In the genomic region with DNA sequence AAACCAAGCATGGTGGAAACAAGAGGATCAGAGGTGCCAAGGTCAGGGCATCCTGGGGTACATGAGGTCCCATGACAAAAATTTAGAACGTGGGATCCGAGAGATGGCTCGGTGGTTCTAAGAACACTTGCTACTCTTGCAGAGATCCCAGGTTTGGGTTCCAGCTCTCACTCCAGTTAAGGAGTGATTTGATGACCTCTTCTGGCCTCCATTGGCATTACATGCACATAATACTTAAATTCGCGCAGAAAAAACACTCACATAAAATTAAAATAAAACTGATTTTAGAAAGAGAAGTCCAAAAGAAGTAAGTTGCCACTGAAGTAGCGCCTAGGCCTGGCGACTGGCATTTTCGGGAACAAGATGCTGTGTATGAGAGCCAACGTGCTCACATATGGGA, we compare ENCODE assay signal across 8 mouse cellular contexts. TPM values are rescaled to one million over a fixed set of nuclear protein-coding genes. Genes with fewer than 3 reads are reported as not detected.
DNase-seq lines count a peak whose midpoint lies in the region; ATAC-seq and TF ChIP-seq lines count a peak whose summit lies in the region.

No protein-coding gene starts in this region.

- H3K36me3 ChIP-seq in forebrain, postnatal 0 days (ENCODE audit: insufficient read depth) = no peaks in the 10 kb centered on the region
- H3K36me3 ChIP-seq in forebrain, embryonic 16.5 days (ENCODE audit: control insufficient read depth, insufficient read depth) = no peaks in the 10 kb centered on the region
- no peaks in the 10 kb centered on the region for H3K36me3 ChIP-seq in MEL (ENCODE audit: control insufficient read depth in 1 of 2, insufficient read depth in 2 of 2, low read length in 2 of 2)

- no peak; the same call in 1 of the 2 replicates for ATAC-seq in forebrain, postnatal 0 days
- ATAC-seq in forebrain, embryonic 16.5 days = no peak
- no peak for ATAC-seq in megakaryocyte, adult 5-6 weeks (ENCODE audit: poor library complexity, severe bottlenecking)

- no peak overlapping the region for H3K4me2 ChIP-seq in forebrain, postnatal 0 days (ENCODE audit: low read depth)
- no peak overlapping the region for H3K4me2 ChIP-seq in forebrain, embryonic 16.5 days (ENCODE audit: low read length)

- H3K9ac ChIP-seq in forebrain, postnatal 0 days = no peak overlapping the region
- no peak overlapping the region for H3K9ac ChIP-seq in forebrain, embryonic 16.5 days (replicated peaks; ENCODE audit: low read depth, low read length)
- no peak overlapping the region for H3K9ac ChIP-seq in MEL (ENCODE audit: control insufficient read depth, low read depth, low read length, poor library complexity, severe bottlenecking)

- H3K27me3 ChIP-seq in forebrain, postnatal 0 days (ENCODE audit: insufficient read depth, low read length) = no peaks in the 10 kb centered on the region
- no peaks in the 10 kb centered on the region for H3K27me3 ChIP-seq in forebrain, embryonic 16.5 days (replicated peaks; ENCODE audit: control insufficient read depth, insufficient read depth, low read length)
- no peaks in the 10 kb centered on the region for H3K27me3 ChIP-seq in MEL (ENCODE audit: control insufficient read depth in 1 of 2, insufficient read depth in 2 of 2, low read length in 2 of 2)

- TF ChIP-seq CTCF in forebrain, postnatal 0 days (IDR thresholded peaks at IDR 0.05; ENCODE audit: low read depth) = peak; percentile 64
- peak; percentile 15 to 58 (median 39); a peak in 5 of 6 replicates for TF ChIP-seq CTCF in MEL (IDR thresholded peaks at IDR 0.05 in 2 of 3, conservative IDR thresholded peaks at IDR 0.05 in 1 of 3; ENCODE audit: control insufficient read depth in 1 of 3, insufficient read depth in 1 of 3, low read depth in 2 of 3, low read length in 3 of 3, poor library complexity in 1 of 3, severe bottlenecking in 1 of 3)

- no peak overlapping the region for H3K4me3 ChIP-seq in forebrain, postnatal 0 days (ENCODE audit: low read depth, low read length)
- no peak overlapping the region for H3K4me3 ChIP-seq in forebrain, embryonic 16.5 days (replicated peaks; ENCODE audit: low read length)
- H3K4me3 ChIP-seq in MEL (ENCODE audit: control insufficient read depth in 1 of 2, insufficient read depth in 1 of 2, low read depth in 2 of 2, low read length in 2 of 2) = no peak overlapping the region

- H3K4me1 ChIP-seq in forebrain, postnatal 0 days (ENCODE audit: insufficient read depth) = no peaks in the 10 kb centered on the region
- H3K4me1 ChIP-seq in forebrain, embryonic 16.5 days (replicated peaks; ENCODE audit: control insufficient read depth, insufficient read depth, low read length) = no peaks in the 10 kb centered on the region
- H3K4me1 ChIP-seq in MEL (ENCODE audit: control insufficient read depth in 1 of 2, insufficient read depth in 2 of 2, low read length in 2 of 2) = no peaks in the 10 kb centered on the region

- no peak overlapping the region for H3K27ac ChIP-seq in forebrain, postnatal 0 days (ENCODE audit: low read depth, low read length)
- no peak overlapping the region for H3K27ac ChIP-seq in forebrain, embryonic 16.5 days (ENCODE audit: low read length)
- no peak overlapping the region for H3K27ac ChIP-seq in MEL (ENCODE audit: control insufficient read depth, low read depth, low read length)

- peak; percentile 72 for DNase-seq in forebrain, postnatal 0 days
- peak; percentile 42 to 49 for DNase-seq in left cerebral cortex, postnatal 10 days (ENCODE audit: extremely low spot score in 1 of 2, low spot score in 2 of 2)
- no peak for DNase-seq in left cerebral cortex, postnatal 36 days (ENCODE audit: low spot score in 2 of 2)
- DNase-seq in MEL (ENCODE audit: low read depth, low spot score) = peak; percentile 55
- DNase-seq in forelimb bud, embryonic 11.5 days (ENCODE audit: low read depth, low spot score) = peak; percentile 49
- DNase-seq in retina, embryonic 14.5 days (ENCODE audit: low spot score) = peak; percentile 68

- peak; percentile 71 for TF ChIP-seq RAD21 in MEL (IDR thresholded peaks at IDR 0.05; ENCODE audit: low read depth, low read length)

- no peak for TF ChIP-seq EP300 in MEL (IDR thresholded peaks at IDR 0.05; ENCODE audit: low read depth in 1 of 2, low read length in 2 of 2)

- H3K79me2 ChIP-seq in MEL (ENCODE audit: control insufficient read depth, insufficient read depth, low read length, poor library complexity) = no peaks in the 10 kb centered on the region

- WGBS in forebrain, postnatal 0 days = 56% methylated on average over 9 of the region's 9 CpGs
- 65% methylated on average over 9 of the region's 9 CpGs for WGBS in forebrain, embryonic 16.5 days

- intact Hi-C loops in left cerebral cortex, postnatal 10 days (cut with DNase I) = loop anchor here (2.0 kb wide), 1 partner anchor 192 kb away; no protein-coding TSS in a partner anchor
- intact Hi-C loops in left cerebral cortex, postnatal 36 days (cut with DNase I) = loop anchor here (5.0 kb wide), 1 partner anchor 192 kb away; no protein-coding TSS in a partner anchor

- no peaks in the 10 kb centered on the region for H3K9me3 ChIP-seq in forebrain, postnatal 0 days (ENCODE audit: low read length)
- no peaks in the 10 kb centered on the region for H3K9me3 ChIP-seq in forebrain, embryonic 16.5 days (ENCODE audit: control insufficient read depth, low read length)
- H3K9me3 ChIP-seq in MEL (replicated peaks; ENCODE audit: insufficient read depth, low read length) = no peaks in the 10 kb centered on the region

- no peak for TF ChIP-seq POLR2A in MEL (IDR thresholded peaks at IDR 0.05; ENCODE audit: control insufficient read depth in 1 of 2, insufficient read depth in 1 of 2, low read depth in 1 of 2, low read length in 2 of 2, poor library complexity in 1 of 2)

TF ChIP-seq in MEL, 35 proteins besides CTCF, POLR2A, EP300 and RAD21 (continues in another document):
- TF ChIP-seq MYB (IDR thresholded peaks at IDR 0.05; ENCODE audit: low read depth, low read length) (no peak), ZMIZ1 (IDR thresholded peaks at IDR 0.05; ENCODE audit: low read depth, low read length) (no peak)

RNA-seq across cellular contexts. Expression of a gene that starts 4.4 kb away (rescaled TPM):
- total RNA-seq in forebrain, postnatal 0 days (2014; rRNA removed) = 0.33 and 0.46 TPM in 2 replicates
- 1.1 and 1.4 TPM in 2 replicates for polyA plus RNA-seq in forebrain, postnatal 0 days (2015; fragmentation: Nextera tagmentation; extraction: Ambion mirVana)
- polyA plus RNA-seq in forebrain, embryonic 16.5 days (2015; fragmentation: Nextera tagmentation; extraction: Ambion mirVana) = 0.16 and 0.48 TPM in 2 replicates
- total RNA-seq in left cerebral cortex, postnatal 10 days (2021) = not detected
- not detected for total RNA-seq in left cerebral cortex, postnatal 36 days (2021)
- total RNA-seq in MEL (2012; rRNA removed) = 0.10 TPM in 1 of 2 replicates, not detected in the other
- under 1 TPM in 1 of 2 experiments, not detected in 1; 0.39 TPM for polyA plus RNA-seq in MEL (2012; ENCODE audit: insufficient read depth in 1 of 2, insufficient read length in 2 of 2, low read depth in 1 of 2, low replicate concordance in 2 of 2, missing spikeins in 1 of 2)
- not detected in 2 replicates for total RNA-seq in megakaryocyte, adult 5-6 weeks (2015)
- not detected in 2 replicates for total RNA-seq in megakaryocyte, adult 5-6 weeks (2017)

RNA-seq across cellular contexts. Expression of a gene that starts 12.2 kb away (rescaled TPM):
- not detected in 2 replicates for total RNA-seq in forebrain, postnatal 0 days (2014; rRNA removed)
- polyA plus RNA-seq in forebrain, postnatal 0 days (2015; fragmentation: Nextera tagmentation; extraction: Ambion mirVana) = 0.29 TPM in 1 of 2 replicates, not detected in the other
- polyA plus RNA-seq in forebrain, embryonic 16.5 days (2015; fragmentation: Nextera tagmentation; extraction: Ambion mirVana) = not detected in 2 replicates
- total RNA-seq in left cerebral cortex, postnatal 10 days (2021) = not detected
- total RNA-seq in left cerebral cortex, postnatal 36 days (2021) = not detected
- total RNA-seq in MEL (2012; rRNA removed) = not detected in 2 replicates
- not detected for polyA plus RNA-seq in MEL (2012; ENCODE audit: insufficient read depth in 1 of 2, insufficient read length in 2 of 2, low read depth in 1 of 2, low replicate concordance in 2 of 2, missing spikeins in 1 of 2)
- total RNA-seq in megakaryocyte, adult 5-6 weeks (2015) = not detected in 2 replicates
- total RNA-seq in megakaryocyte, adult 5-6 weeks (2017) = 0.95 TPM in 1 of 2 replicates, not detected in the other

RNA-seq across cellular contexts. Expression of a gene that starts 15.8 kb away (rescaled TPM):
- 7.8 and 15.5 TPM in 2 replicates for total RNA-seq in forebrain, postnatal 0 days (2014; rRNA removed)
- 14.3 and 17.5 TPM in 2 replicates for polyA plus RNA-seq in forebrain, postnatal 0 days (2015; fragmentation: Nextera tagmentation; extraction: Ambion mirVana)
- 13.0 and 19.4 TPM in 2 replicates for polyA plus RNA-seq in forebrain, embryonic 16.5 days (2015; fragmentation: Nextera tagmentation; extraction: Ambion mirVana)
- 1 to 10 TPM; 7.5 to 7.6 TPM for total RNA-seq in left cerebral cortex, postnatal 10 days (2021)
- 1 to 10 TPM; 5.2 to 5.7 TPM for total RNA-seq in left cerebral cortex, postnatal 36 days (2021)
- total RNA-seq in MEL (2012; rRNA removed) = 26.4 and 29.0 TPM in 2 replicates
- 10 to 100 TPM in 1 of 2 experiments, not detected in 1; 34.0 TPM for polyA plus RNA-seq in MEL (2012; ENCODE audit: insufficient read depth in 1 of 2, insufficient read length in 2 of 2, low read depth in 1 of 2, low replicate concordance in 2 of 2, missing spikeins in 1 of 2)
- 28.4 and 37.0 TPM in 2 replicates for total RNA-seq in megakaryocyte, adult 5-6 weeks (2015)
- total RNA-seq in megakaryocyte, adult 5-6 weeks (2017) = 13.5 and 18.0 TPM in 2 replicates

RNA-seq across cellular contexts. Expression of a gene that starts 15.9 kb away (rescaled TPM):
- 8.5 and 18.0 TPM in 2 replicates for total RNA-seq in forebrain, postnatal 0 days (2014; rRNA removed)
- 11.6 and 12.3 TPM in 2 replicates for polyA plus RNA-seq in forebrain, postnatal 0 days (2015; fragmentation: Nextera tagmentation; extraction: Ambion mirVana)
- polyA plus RNA-seq in forebrain, embryonic 16.5 days (2015; fragmentation: Nextera tagmentation; extraction: Ambion mirVana) = 10.9 and 14.4 TPM in 2 replicates
- total RNA-seq in left cerebral cortex, postnatal 10 days (2021) = 10 to 100 TPM; 14.4 to 15.2 TPM
- 10 to 100 TPM; 12.8 to 23.4 TPM for total RNA-seq in left cerebral cortex, postnatal 36 days (2021)
- 2.6 and 2.7 TPM in 2 replicates for total RNA-seq in MEL (2012; rRNA removed)
- 1 to 10 TPM in 1 of 2 experiments, not detected in 1; 3.4 TPM for polyA plus RNA-seq in MEL (2012; ENCODE audit: insufficient read depth in 1 of 2, insufficient read length in 2 of 2, low read depth in 1 of 2, low replicate concordance in 2 of 2, missing spikeins in 1 of 2)
- 0.69 and 2.0 TPM in 2 replicates for total RNA-seq in megakaryocyte, adult 5-6 weeks (2015)
- 0.73 and 1.3 TPM in 2 replicates for total RNA-seq in megakaryocyte, adult 5-6 weeks (2017)

RNA-seq across cellular contexts. Expression of a gene that starts 33.4 kb away (rescaled TPM):
- 109 and 139 TPM in 2 replicates for total RNA-seq in forebrain, postnatal 0 days (2014; rRNA removed)
- polyA plus RNA-seq in forebrain, postnatal 0 days (2015; fragmentation: Nextera tagmentation; extraction: Ambion mirVana) = 157 and 178 TPM in 2 replicates
- polyA plus RNA-seq in forebrain, embryonic 16.5 days (2015; fragmentation: Nextera tagmentation; extraction: Ambion mirVana) = 98.7 and 100 TPM in 2 replicates
- 10 to 100 TPM; 67.3 to 71.1 TPM for total RNA-seq in left cerebral cortex, postnatal 10 days (2021)
- 10 to 100 TPM; 87.6 to 95.3 TPM for total RNA-seq in left cerebral cortex, postnatal 36 days (2021)
- total RNA-seq in MEL (2012; rRNA removed) = 25.1 and 30.6 TPM in 2 replicates
- 10 to 100 TPM in 1 of 2 experiments, not detected in 1; 26.4 TPM for polyA plus RNA-seq in MEL (2012; ENCODE audit: insufficient read depth in 1 of 2, insufficient read length in 2 of 2, low read depth in 1 of 2, low replicate concordance in 2 of 2, missing spikeins in 1 of 2)
- 84.3 and 92.5 TPM in 2 replicates for total RNA-seq in megakaryocyte, adult 5-6 weeks (2015)
- total RNA-seq in megakaryocyte, adult 5-6 weeks (2017) = 43.8 and 48.8 TPM in 2 replicates

Comparison
In these comparisons a context has a peak if more than half of its experiments do, and no peak if none do; other contexts are left out.
1. DNase-seq: peak in forebrain, postnatal 0 days (single experiment), left cerebral cortex, postnatal 10 days (2 of 2), MEL (single experiment), forelimb bud, embryonic 11.5 days (single experiment) and retina, embryonic 14.5 days (single experiment); none in left cerebral cortex, postnatal 36 days (0 of 2).